Mouse (Mus musculus) kidney, adult 2 months (tissue): ENCODE measurements around the gene Gab1.

Experiments
- CTCF ChIP-seq: fragments of 200-500 bp; conservative IDR thresholded peaks from 2 replicates; pipeline ENCODE4 v1.5.1; 2011; ENCODE audit warnings: low read depth, mild to moderate bottlenecking, control low read depth, low read length, moderate library complexity, mixed read lengths; ENCODE audit not compliant: insufficient read depth, insufficient read length
- POLR2A ChIP-seq: fragments of 200-500 bp; IDR thresholded peaks from one replicate; pipeline ENCODE4 v1.6.1; 2011; ENCODE audit warnings: low read depth, low read length, control low read depth

- TF ChIP-seq CTCF: no peak
- TF ChIP-seq POLR2A: no peak
These were observed 48.3 kb downstream of the Gab1 start for GRCm38 (mm10) chr8:80831876-80832524.
